Mouse (Mus musculus): ENCODE data around the gene Usf1. TPM values are rescaled to one million over a fixed set of nuclear protein-coding genes. Genes with fewer than 3 reads are reported as not detected.

Usf1 gene
- polyA plus RNA-seq, 1 experiment: 87.8 TPM

DNA sequence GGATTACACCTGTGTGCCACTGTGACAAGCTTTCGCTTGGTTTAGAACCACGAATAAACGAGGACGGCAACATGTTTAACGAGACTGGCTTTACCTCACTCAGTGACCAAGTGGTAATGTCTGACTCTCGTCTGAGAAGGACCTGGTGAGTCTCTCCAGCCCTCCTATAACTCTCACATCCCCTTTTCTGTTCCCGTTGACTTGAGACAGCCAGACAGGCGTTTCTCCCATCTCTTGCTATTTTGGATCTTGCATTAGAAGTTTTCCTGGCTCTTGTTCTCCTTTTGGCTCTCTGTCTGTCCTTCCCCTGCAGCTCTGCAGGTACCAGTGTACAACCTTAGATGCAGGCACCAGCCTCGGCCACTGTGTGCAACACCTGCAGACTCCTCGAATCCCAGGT, 39.9 kb downstream of the Usf1 start:
- H3K27me3 ChIP-seq (ENCODE audit: control insufficient read depth, insufficient read depth, low read length): no peaks in the 10 kb centered on the region
- H3K36me3 ChIP-seq (ENCODE audit: control insufficient read depth, insufficient read depth, low read length): peaks cover 8% of the 10 kb centered on the region
- TF ChIP-seq CTCF (IDR thresholded peaks at IDR 0.05; ENCODE audit: extremely low read depth, insufficient read length, insufficient replicate concordance, low read depth, low read length) (no peak), POLR2A (IDR thresholded peaks at IDR 0.05; ENCODE audit: low read depth, low read length) (no peak)
- peaks cover 7% of the 10 kb centered on the region for H3K4me1 ChIP-seq (ENCODE audit: control insufficient read depth, insufficient read depth, insufficient read length, low read length)
- H3K27ac ChIP-seq (ENCODE audit: insufficient read depth, low read depth, low read length): no peak overlapping the region
- H3K4me3 ChIP-seq (ENCODE audit: low read depth, low read length): no peak overlapping the region
- 78% methylated on average over 10 of the region's 10 CpGs for WGBS

DNA sequence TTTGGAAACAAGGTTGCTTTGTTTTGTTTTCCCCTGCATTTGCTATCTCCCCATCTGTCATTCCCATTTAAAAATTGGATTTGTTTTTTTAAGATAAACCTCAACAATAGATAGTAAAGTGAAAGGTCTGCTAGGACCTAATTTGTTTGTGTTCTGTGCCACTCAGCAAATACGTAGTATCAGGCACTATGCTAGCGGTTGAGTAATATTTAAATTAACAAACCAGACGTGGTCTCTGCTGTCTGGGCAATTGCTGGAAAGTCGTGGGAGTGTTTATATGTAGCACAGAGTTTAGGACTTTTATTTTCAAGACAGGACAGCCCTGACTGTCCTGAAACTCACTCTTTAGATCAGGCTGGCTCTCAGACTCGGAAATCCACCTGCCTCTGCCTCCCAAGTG, 41.4 kb downstream of the Usf1 start:
- Histone ChIP-seq H3K4me3 (ENCODE audit: low read depth, low read length) (no peak overlapping the region), H3K27me3 (ENCODE audit: control insufficient read depth, insufficient read depth, low read length) (no peaks in the 10 kb centered on the region), H3K27ac (ENCODE audit: insufficient read depth, low read depth, low read length) (no peak overlapping the region), H3K36me3 (ENCODE audit: control insufficient read depth, insufficient read depth, low read length) (peaks cover 9% of the 10 kb centered on the region), H3K4me1 (ENCODE audit: control insufficient read depth, insufficient read depth, insufficient read length, low read length) (peaks cover 9% of the 10 kb centered on the region)
- 58% methylated on average over 5 of the region's 5 CpGs for WGBS
- TF ChIP-seq POLR2A (IDR thresholded peaks at IDR 0.05; ENCODE audit: low read depth, low read length) (no peak), CTCF (IDR thresholded peaks at IDR 0.05; ENCODE audit: extremely low read depth, insufficient read length, insufficient replicate concordance, low read depth, low read length) (no peak)

DNA sequence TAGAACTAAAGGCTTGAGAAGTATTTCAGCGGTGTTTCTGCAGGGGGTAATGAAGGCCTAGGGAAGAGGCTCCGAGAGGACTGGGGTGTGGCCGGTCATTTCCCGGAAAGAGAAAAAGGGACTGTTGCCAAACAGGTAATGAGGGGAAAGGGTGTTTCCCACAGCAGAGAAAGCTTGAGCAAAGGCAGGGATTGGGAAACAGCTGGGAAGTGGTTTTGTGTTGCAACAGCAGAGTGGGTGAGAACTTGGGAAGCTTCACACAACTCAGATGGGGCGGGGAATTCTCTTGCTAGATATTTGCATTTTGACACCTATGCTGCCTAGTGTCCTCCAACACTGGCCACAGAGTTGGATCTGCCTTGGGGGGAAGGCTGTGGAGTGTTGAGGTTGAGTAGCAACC, 41.8 kb downstream of the Usf1 start:
- Histone ChIP-seq H3K4me3 (ENCODE audit: low read depth, low read length) (no peak overlapping the region), H3K4me1 (ENCODE audit: control insufficient read depth, insufficient read depth, insufficient read length, low read length) (peaks cover 6% of the 10 kb centered on the region; the same call in 1 of the 2 replicates), H3K27ac (ENCODE audit: insufficient read depth, low read depth, low read length) (0 out of 2 replicates have a peak overlapping the region, but pooled peaks have one; percentile 12), H3K36me3 (ENCODE audit: control insufficient read depth, insufficient read depth, low read length) (peaks cover 9% of the 10 kb centered on the region), H3K27me3 (ENCODE audit: control insufficient read depth, insufficient read depth, low read length) (no peaks in the 10 kb centered on the region)
- TF ChIP-seq POLR2A (IDR thresholded peaks at IDR 0.05; ENCODE audit: low read depth, low read length): no peak
- TF ChIP-seq CTCF (IDR thresholded peaks at IDR 0.05; ENCODE audit: extremely low read depth, insufficient read length, insufficient replicate concordance, low read depth, low read length): no peak
- WGBS: 62% methylated on average over 5 of the region's 5 CpGs

DNA sequence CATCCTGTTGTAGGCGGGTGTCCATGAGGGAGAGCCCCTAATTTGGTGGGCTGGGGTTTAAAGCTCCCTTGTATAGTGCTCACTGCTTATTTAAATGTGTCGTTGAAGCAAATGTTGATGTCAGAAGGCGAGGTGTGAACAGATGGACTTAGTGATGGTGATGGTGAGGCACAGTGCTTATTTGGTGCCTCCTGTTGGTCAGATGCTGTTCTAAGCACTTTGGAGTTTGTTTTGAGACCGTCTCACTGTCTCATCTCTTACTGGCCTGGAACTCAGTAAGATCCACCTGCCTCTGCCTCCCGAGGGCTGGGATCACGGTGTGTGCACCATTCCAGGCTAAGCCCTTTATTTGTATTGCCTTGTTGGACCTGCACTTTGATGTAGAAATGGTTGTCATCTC, 43.8 kb downstream of the Usf1 start:
- H3K4me3 ChIP-seq (ENCODE audit: low read depth, low read length): no peak overlapping the region
- peaks cover 9% of the 10 kb centered on the region for H3K36me3 ChIP-seq (ENCODE audit: control insufficient read depth, insufficient read depth, low read length)
- WGBS: 73% methylated on average over 6 of the region's 6 CpGs
- TF ChIP-seq CTCF (IDR thresholded peaks at IDR 0.05; ENCODE audit: extremely low read depth, insufficient read length, insufficient replicate concordance, low read depth, low read length): no peak
- TF ChIP-seq POLR2A (IDR thresholded peaks at IDR 0.05; ENCODE audit: low read depth, low read length): no peak
- no peaks in the 10 kb centered on the region for H3K27me3 ChIP-seq (ENCODE audit: control insufficient read depth, insufficient read depth, low read length)
- no peak overlapping the region for H3K27ac ChIP-seq (ENCODE audit: insufficient read depth, low read depth, low read length)
- peaks cover 13% of the 10 kb centered on the region; the same call in 1 of the 2 replicates for H3K4me1 ChIP-seq (ENCODE audit: control insufficient read depth, insufficient read depth, insufficient read length, low read length)

DNA sequence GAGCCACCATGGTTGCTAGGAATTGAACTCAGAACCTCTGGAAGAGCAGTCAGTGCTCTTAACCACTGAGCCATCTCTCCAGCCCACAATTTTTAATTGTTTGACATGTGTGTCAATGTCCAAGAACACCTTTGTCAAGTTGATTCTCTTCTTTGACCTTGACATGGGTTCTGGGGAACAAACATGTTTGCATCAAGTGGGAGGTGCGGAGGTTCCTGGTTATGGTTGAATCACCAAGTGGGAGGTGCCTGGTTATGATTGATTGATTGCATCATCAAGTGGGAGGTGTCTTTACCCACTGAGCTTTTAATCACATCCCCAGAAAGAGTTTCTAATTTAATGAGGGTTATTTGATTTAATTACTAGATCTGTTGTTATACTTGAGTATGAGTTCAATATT, 46.5 kb downstream of the Usf1 start:
- TF ChIP-seq CTCF (IDR thresholded peaks at IDR 0.05; ENCODE audit: extremely low read depth, insufficient read length, insufficient replicate concordance, low read depth, low read length) (no peak), POLR2A (IDR thresholded peaks at IDR 0.05; ENCODE audit: low read depth, low read length) (no peak)
- Histone ChIP-seq H3K27ac (ENCODE audit: insufficient read depth, low read depth, low read length) (no peak overlapping the region), H3K36me3 (ENCODE audit: control insufficient read depth, insufficient read depth, low read length) (peaks cover 27% of the 10 kb centered on the region), H3K4me1 (ENCODE audit: control insufficient read depth, insufficient read depth, insufficient read length, low read length) (peaks cover 17% of the 10 kb centered on the region; the same call in 1 of the 2 replicates), H3K27me3 (ENCODE audit: control insufficient read depth, insufficient read depth, low read length) (no peaks in the 10 kb centered on the region), H3K4me3 (ENCODE audit: low read depth, low read length) (no peak overlapping the region)
- 73% methylated on average over 1 of the region's 1 CpGs for WGBS

DNA sequence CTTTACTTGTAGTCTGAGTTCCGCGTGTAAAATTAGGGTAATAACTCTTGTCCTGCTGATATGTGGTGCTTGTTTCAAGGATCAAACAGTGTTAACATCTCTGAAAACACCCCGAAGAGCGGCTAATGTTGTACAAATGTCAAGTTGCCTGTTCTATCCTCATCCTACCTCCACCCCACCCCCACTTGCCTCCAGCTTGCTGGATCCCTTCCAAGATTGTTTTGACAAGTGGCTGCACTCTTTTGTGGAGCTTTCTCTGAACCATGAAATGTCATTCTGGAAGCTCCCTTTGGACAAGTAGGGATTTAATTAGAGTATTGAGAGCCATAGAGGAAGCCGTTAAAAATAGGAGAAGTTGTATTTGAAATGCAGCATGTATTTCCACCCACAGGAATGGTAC, 48.7 kb downstream of the Usf1 start:
- Histone ChIP-seq H3K4me1 (ENCODE audit: control insufficient read depth, insufficient read depth, insufficient read length, low read length) (peaks cover 15% of the 10 kb centered on the region; the same call in 1 of the 2 replicates), H3K27ac (ENCODE audit: insufficient read depth, low read depth, low read length) (no peak overlapping the region), H3K36me3 (ENCODE audit: control insufficient read depth, insufficient read depth, low read length) (peaks cover 39% of the 10 kb centered on the region), H3K27me3 (ENCODE audit: control insufficient read depth, insufficient read depth, low read length) (no peaks in the 10 kb centered on the region), H3K4me3 (ENCODE audit: low read depth, low read length) (no peak overlapping the region)
- TF ChIP-seq CTCF (IDR thresholded peaks at IDR 0.05; ENCODE audit: extremely low read depth, insufficient read length, insufficient replicate concordance, low read depth, low read length): no peak
- no peak for TF ChIP-seq POLR2A (IDR thresholded peaks at IDR 0.05; ENCODE audit: low read depth, low read length)
- 27% methylated on average over 5 of the region's 5 CpGs for WGBS

DNA sequence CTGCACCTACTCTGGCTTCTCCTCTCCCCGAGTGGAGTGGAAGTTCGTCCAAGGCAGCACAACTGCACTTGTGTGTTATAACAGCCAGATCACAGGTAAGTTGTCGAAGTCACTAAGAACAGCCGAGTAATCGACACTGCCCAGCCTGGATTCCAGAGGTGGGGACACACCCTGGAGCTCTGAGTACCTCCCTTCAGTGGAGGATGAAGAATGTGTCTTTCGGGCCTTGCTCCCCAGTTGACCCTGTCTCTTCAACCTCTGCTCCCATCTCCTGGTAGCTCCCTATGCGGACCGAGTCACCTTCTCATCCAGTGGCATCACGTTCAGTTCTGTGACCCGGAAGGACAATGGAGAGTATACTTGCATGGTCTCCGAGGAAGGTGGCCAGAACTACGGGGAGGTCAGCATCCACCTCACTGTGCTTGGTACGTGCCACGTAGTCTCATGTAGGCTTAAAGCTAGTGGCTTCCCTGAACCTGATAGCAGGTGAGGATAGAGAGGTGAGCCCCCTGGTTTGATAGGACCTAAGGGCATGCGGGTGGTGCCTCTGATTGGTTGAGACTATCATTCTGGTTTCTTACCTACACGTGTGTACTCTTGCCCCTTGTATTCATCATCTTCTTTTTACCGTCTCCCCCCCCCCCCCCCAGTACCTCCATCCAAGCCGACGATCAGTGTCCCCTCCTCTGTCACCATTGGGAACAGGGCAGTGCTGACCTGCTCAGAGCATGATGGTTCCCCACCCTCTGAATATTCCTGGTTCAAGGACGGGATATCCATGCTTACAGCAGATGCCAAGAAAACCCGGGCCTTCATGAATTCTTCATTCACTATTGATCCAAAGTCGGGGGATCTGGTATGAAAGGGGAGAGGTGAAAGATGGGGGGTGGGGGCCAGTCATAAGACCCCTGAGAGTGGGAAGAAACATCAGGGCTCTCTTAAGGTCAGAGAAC, 49.7 kb downstream of the Usf1 start:
- Histone ChIP-seq H3K4me1 (ENCODE audit: control insufficient read depth, insufficient read depth, insufficient read length, low read length) (peaks cover 15% of the 10 kb centered on the region; the same call in 1 of the 2 replicates), H3K27ac (ENCODE audit: insufficient read depth, low read depth, low read length) (no peak overlapping the region), H3K36me3 (ENCODE audit: control insufficient read depth, insufficient read depth, low read length) (peaks cover 39% of the 10 kb centered on the region), H3K27me3 (ENCODE audit: control insufficient read depth, insufficient read depth, low read length) (no peaks in the 10 kb centered on the region), H3K4me3 (ENCODE audit: low read depth, low read length) (no peak overlapping the region)
- no peak for TF ChIP-seq CTCF (IDR thresholded peaks at IDR 0.05; ENCODE audit: extremely low read depth, insufficient read length, insufficient replicate concordance, low read depth, low read length)
- no peak for TF ChIP-seq POLR2A (IDR thresholded peaks at IDR 0.05; ENCODE audit: low read depth, low read length)
- 85% methylated on average over 22 of the region's 22 CpGs for WGBS

All from small intestine, adult 2 months (tissue).